Mouse (Mus musculus): ENCODE data around the gene Dis3l2.

- TF ChIP-seq GATA1 (IDR thresholded peaks at IDR 0.05; ENCODE audit: low read length) (no peak), TAL1 (IDR thresholded peaks at IDR 0.05; ENCODE audit: low read length) (no peak)
Observed at GRCm38 (mm10) chr1:86887060-86887459, 183.5 kb downstream of the Dis3l2 start.
